Comparison of ENCODE assay signal across 25 mouse cellular contexts in genomic region chr9:98025548-98025947, GRCm38 (mm10). TPM values are rescaled to one million over a fixed set of nuclear protein-coding genes. Genes with fewer than 3 reads are reported as not detected.
"Had no signal": no experiment of that assay in that cellular context is flagged by ENCODE, and none has a peak within 500 bp of the region (broad histone marks: within the 10 kb centered on the region; RNA-seq: fewer than 3 reads in every experiment).

No protein-coding gene starts in this region.

- H3K27me3 ChIP-seq: hindbrain, embryonic 13.5 days; hindbrain, embryonic 15.5 days; intestine, embryonic 15.5 days; limb, embryonic 15.5 days; liver, embryonic 12.5 days had no signal

- H3K9me3 ChIP-seq: heart, embryonic 12.5 days; hindbrain, embryonic 13.5 days; hindbrain, embryonic 15.5 days; intestine, embryonic 15.5 days; kidney, embryonic 15.5 days; limb, embryonic 13.5 days; limb, embryonic 15.5 days; liver, embryonic 12.5 days had no signal

- H3K4me3 ChIP-seq: heart, adult 2 months; heart, embryonic 12.5 days; hindbrain, embryonic 13.5 days; hindbrain, embryonic 15.5 days; intestine, embryonic 15.5 days; kidney, embryonic 15.5 days; limb, embryonic 13.5 days; limb, embryonic 15.5 days; liver, embryonic 12.5 days had no signal

- DNase-seq: gastrocnemius, postnatal 14 days; gastrocnemius, postnatal 36 days; heart, adult 11 months; heart, adult 2 months; heart, postnatal 10 days; kidney, adult 11 months; kidney, adult 2 months; kidney, adult 9 months; kidney, postnatal 14 days; kidney, postnatal 36 days; layer of hippocampus, adult 9-11 months; layer of hippocampus, postnatal 36 days; left cerebral cortex, postnatal 4 days had no signal

- H3K36me3 ChIP-seq: heart, embryonic 12.5 days; hindbrain, embryonic 13.5 days; hindbrain, embryonic 15.5 days; intestine, embryonic 15.5 days; kidney, embryonic 15.5 days; limb, embryonic 13.5 days; limb, embryonic 15.5 days; liver, embryonic 12.5 days had no signal

- H3K4me1 ChIP-seq: heart, embryonic 12.5 days; intestine, embryonic 15.5 days; kidney, embryonic 15.5 days; limb, embryonic 13.5 days; limb, embryonic 15.5 days; liver, embryonic 12.5 days had no signal

- H3K27ac ChIP-seq: heart, adult 2 months; hindbrain, embryonic 13.5 days; hindbrain, embryonic 15.5 days; hindbrain, postnatal 0 days; intestine, embryonic 15.5 days; kidney, embryonic 15.5 days; kidney, postnatal 0 days; limb, embryonic 13.5 days; limb, embryonic 15.5 days; liver, embryonic 12.5 days; liver, embryonic 14.5 days had no signal

RNA-seq across cellular contexts. Expression of gene Clstn2, which starts 7.4 kb away (rescaled TPM):
- total RNA-seq: hematopoietic stem cell, adult 5-6 weeks had no signal
